Mouse (Mus musculus) spleen, adult 2 months (tissue): ENCODE results near the gene Gm10985.

Source experiments
- CTCF ChIP-seq: fragments of 200-500 bp; IDR thresholded peaks from 2 replicates; pipeline ENCODE4 v1.5.1; 2011; ENCODE audit warnings: mild to moderate bottlenecking, inconsistent platforms; ENCODE audit not compliant: insufficient read depth, insufficient read length, insufficient replicate concordance; ENCODE audit errors: extremely low read depth
- POLR2A ChIP-seq: fragments of 200-500 bp; IDR thresholded peaks from 2 replicates; pipeline ENCODE4 v1.6.1; 2011; ENCODE audit warnings: low read depth, low read length, inconsistent platforms

DNA sequence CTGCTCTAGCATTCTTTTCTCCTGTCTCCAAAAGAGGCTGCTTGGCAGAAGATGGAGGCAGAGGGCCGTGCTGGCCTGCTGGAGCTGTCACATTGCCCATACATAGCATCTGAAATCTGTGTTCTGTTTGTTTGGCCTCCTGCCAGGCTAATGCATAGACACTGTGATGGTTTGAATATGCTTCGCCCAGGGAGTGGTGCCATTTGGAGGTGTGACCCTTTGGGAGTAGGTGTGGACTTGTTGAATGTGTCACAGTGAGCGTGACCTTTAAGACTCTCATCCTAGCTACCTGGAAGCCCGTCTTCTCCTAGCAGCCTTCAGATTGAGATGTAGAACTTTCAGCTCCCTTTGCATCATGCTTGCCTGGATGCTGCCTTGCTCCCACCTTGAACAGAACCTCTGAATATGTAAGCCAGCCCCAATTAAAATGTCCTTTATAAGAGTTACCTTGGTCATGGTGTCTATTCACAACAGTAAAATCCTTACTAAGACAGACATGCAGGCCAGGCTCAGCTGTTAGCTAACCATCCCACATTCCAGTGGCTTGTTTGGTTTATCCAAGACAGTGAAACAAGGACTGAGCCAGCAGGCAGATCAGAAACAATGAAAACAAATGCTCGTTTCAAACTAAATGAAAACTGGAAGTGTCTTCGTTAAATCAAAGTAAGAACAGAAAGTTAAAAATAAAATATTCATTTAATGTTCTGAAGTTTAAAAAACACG, 1.5 kb downstream of the Gm10985 start:
- TF ChIP-seq CTCF (no peak), POLR2A (no peak)
